Mouse (Mus musculus): Measurements from ENCODE around the gene Notch1. TPM values are rescaled to one million over a fixed set of nuclear protein-coding genes. Genes with fewer than 3 reads are reported as not detected.

Gene Notch1
- total RNA-seq, 2 experiments from 2014 or later: 8.5 to 19.2 TPM

DNA sequence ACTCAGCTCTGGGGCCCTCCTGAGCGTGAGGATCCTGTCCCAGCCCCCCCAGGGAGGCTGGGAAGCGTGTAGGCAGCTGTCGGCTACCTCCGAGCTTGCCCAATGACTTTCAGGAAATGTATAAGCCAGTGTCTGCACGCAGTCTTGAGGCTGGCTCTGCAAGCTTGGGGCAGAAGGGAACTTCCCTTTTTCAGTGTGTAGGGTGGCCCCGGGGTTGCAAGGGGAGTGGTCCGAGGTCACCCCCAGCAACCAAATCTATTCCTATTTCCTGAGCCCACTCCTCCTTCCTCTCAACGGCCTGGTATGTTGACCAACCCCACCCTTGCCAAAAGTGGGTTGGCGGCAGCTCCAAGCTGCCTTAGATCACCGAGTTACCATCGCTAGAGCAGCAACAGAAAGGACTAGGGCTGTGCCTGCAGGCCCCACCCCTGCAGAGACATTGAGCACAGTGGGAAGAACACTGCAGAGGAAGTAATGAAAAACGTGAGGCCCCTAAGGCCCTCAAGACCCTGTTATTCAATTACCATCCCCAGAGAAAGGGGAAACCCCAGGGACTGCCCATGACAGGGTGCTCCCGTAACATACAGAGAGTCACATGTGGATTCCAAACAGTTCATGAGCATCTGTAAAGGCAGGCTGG is 33.1 kb downstream of the Notch1 start:
- peak; percentile 83 for ATAC-seq (replicated peaks; ENCODE audit: poor library complexity, severe bottlenecking)

GRCm38 (mm10) chr2:26482824-26483223 is 33.6 kb downstream of the Notch1 start:
- ATAC-seq (replicated peaks; ENCODE audit: poor library complexity, severe bottlenecking): peak; percentile 2; the same call in 1 of the 2 replicates

GRCm38 (mm10) chr2:26481724-26482495 is 34.6 kb downstream of the Notch1 start:
- no peak for ATAC-seq (replicated peaks; ENCODE audit: poor library complexity, severe bottlenecking)

DNA sequence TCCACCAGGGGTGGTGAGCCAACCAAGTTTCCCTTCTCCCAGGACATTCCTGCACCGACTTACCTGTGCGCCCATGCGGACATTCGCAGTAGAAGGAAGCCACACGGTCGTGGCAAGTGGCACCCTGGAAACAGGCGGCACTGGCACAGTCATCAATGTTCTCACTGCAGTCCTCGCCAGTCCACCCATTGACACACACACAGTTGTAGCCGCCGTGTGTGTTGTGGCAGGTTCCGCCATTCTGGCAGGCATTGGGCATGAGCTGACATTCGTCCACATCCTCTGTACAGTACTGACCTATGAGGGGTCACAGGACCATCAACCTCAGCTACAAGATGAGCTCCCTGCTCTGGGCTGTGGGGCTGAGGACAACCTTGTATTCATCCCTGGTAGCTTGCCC is 35.6 kb downstream of the Notch1 start:
- ATAC-seq (replicated peaks; ENCODE audit: poor library complexity, severe bottlenecking): no peak

DNA sequence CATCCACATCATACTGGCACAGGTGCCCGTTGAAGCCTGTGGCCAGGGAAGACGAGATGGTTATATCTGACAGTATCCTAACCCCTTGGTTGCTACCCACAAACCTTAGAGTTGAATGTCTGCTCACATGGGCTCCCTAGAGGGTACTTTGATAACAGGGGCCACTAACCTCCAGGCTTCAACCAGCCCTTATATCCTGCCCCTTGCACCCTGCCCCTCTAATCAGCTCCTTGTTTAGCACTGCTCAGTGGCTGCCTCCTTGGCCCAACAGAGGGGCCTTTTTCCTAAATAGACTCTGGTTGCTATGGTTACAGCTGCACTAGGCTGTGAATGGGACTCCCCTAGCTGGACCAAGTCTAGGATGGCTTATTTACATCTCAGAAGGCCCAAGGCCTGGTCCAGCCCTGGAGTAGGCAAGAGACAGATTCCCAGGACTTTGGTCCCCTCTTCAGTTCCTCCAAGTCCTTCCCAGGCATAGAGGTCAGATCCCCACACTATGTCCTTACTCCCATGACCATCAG is 37.7 kb downstream of the Notch1 start:
- no peak for ATAC-seq (replicated peaks; ENCODE audit: poor library complexity, severe bottlenecking)

GRCm38 (mm10) chr2:26477911-26478310 is 38.6 kb downstream of the Notch1 start:
- no peak for ATAC-seq (replicated peaks; ENCODE audit: poor library complexity, severe bottlenecking)

GRCm38 (mm10) chr2:26475505-26476430 is 40.7 kb downstream of the Notch1 start:
- ATAC-seq (replicated peaks; ENCODE audit: poor library complexity, severe bottlenecking): peak; percentile 56

- peak; percentile 67 for ATAC-seq (replicated peaks; ENCODE audit: poor library complexity, severe bottlenecking)
Observed at GRCm38 (mm10) chr2:26474789-26475504, 41.5 kb downstream of the Notch1 start.

GRCm38 (mm10) chr2:26472312-26473090 is 44.0 kb downstream of the Notch1 start:
- peak; percentile 57 for ATAC-seq (replicated peaks; ENCODE audit: poor library complexity, severe bottlenecking)

DNA sequence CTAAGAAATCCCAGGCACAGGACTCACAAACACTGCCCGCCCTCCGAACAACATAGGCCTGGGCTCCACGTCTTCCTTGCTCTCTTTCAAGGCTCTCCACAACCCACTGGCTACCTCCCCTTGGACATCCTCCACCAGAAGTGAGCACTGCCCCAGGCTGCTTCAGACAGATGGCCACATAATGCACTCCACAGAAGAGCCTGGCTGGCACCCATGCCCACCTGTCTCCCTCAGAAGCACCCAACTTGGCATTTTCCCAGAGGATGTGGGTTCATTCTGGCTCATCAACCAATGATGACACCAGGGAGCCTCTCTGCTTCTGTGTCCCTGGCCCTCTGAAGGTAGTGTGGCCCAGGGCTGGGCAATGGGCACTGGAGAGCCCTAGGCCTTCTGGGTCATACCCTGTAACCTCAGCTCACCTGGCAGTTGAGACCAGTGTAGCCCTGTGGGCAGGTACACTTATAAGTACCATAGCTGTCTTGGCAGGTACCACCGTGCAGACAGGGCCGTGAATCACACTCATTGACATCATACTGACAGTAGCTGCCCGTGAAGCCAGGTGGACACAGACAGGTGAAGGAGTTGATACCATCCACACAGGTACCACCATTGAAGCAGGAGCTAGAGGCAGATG is 44.7 kb downstream of the Notch1 start:
- no peak for ATAC-seq (replicated peaks; ENCODE audit: poor library complexity, severe bottlenecking)

- ATAC-seq (replicated peaks; ENCODE audit: poor library complexity, severe bottlenecking): no peak
Observed at GRCm38 (mm10) chr2:26470967-26471366, 45.5 kb downstream of the Notch1 start.

DNA sequence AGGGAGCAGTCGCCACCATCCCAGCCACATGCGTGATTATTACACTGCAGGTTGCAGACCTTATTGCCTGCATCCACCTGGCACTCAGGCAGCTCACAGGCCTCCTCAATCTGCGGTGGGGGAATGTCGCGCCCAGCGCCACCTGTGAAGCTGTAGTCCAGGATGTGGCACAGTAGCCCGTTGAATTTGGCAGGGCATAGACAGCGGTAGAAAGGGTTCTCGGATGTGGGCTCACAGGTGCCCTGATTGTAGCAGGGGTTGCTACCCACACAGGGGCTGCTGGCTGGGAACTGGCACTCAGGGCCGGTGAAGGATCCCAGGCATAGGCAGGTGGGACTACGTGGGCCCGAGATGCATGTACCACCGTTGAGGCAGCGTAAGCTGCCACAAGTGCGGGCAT is 48.1 kb downstream of the Notch1 start:
- no peak for ATAC-seq (replicated peaks; ENCODE audit: poor library complexity, severe bottlenecking)

DNA sequence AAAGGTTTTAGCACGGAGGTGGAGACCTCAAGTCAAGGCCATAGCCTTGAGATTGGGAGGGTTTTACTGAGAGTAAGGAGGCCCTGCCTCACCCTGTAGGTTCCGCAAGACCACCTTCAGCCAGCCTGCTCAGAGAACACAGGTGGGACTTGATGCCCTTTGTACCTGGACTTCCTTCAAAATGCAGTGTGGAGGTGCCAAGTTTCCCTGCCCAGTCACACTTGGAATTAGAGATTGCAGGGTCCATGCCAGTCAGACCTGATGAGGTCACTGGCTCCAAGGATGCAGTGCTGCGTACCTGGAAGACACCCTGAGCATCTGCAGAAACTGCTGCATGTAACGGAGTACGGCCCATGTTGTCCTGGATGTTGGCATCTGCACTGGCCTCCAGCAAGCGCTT is 53.1 kb downstream of the Notch1 start:
- no peak for ATAC-seq (replicated peaks; ENCODE audit: poor library complexity, severe bottlenecking)

DNA sequence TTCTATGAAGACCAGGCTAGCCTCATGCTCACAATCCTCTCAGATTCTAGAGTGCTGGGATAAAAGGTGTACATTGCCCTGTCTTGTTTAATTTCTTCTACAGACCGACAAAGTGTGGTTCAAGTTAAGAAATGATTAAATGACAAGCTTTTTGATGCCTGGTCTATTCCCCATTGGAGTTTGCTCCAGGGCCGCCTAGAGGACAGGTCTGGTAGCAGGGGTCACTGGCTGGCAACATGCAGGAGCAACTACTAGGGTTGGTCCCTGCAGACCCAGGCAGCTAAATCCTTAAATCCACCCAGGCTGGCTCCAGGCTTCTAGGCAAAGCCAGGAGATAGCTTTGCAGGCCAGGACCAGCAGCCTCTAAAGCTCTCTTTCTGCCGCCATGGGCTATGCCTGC is 53.5 kb downstream of the Notch1 start:
- ATAC-seq (replicated peaks; ENCODE audit: poor library complexity, severe bottlenecking): no peak

- ATAC-seq (replicated peaks; ENCODE audit: poor library complexity, severe bottlenecking): no peak
Observed at GRCm38 (mm10) chr2:26461667-26462066, 54.8 kb downstream of the Notch1 start.

GRCm38 (mm10) chr2:26460837-26461236 is 55.6 kb downstream of the Notch1 start:
- ATAC-seq (replicated peaks; ENCODE audit: poor library complexity, severe bottlenecking): no peak

DNA sequence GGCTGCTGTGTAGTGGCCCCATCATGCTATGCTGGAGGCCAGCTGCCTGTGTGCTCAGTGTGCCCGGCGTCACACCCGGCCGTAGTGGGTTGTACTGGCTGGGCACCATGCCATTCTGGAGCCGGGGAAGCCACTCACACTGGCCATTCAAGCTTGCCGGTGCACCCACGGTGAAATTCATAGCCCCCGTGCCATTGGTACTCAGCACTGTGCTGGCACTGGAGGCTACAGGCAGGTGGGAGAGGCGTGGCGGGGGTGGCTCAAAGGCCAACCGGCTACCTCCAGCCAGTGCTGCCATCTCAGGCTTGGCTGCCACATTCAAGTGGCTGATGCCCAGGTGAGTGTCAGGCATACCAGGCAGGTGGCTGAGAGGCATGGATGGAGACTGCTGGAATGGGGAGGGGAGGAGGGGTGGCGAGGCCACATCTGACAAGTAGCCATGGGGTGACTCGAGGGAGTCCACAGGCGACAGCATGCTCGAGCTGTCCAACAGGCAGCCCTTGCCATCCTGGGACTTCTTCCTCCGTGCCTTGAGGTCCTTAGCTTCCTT is 56.3 kb downstream of the Notch1 start:
- no peak for ATAC-seq (replicated peaks; ENCODE audit: poor library complexity, severe bottlenecking)

DNA sequence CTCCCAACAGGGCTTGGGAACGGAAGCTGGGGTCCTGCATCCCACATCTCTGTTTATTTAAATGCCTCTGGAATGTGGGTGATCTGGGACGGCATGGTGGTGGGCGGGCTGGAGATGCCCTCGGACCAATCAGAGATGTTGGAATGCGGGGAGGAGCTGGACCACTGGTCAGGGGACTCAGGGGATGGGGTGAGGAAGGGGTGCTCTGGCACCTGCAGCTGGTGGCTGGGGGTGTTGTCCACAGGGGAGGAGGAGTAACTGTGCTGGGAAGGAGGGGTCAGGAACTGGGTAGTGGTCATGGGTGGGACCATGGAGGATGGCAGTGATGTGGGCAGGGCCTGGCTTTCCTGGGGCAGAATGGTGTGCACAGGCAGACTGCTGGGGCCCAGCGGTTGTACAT is 57.0 kb downstream of the Notch1 start:
- ATAC-seq (replicated peaks; ENCODE audit: poor library complexity, severe bottlenecking): peak; percentile 38
